Mouse (Mus musculus): ENCODE results near the gene Atp8b2.

DNA sequence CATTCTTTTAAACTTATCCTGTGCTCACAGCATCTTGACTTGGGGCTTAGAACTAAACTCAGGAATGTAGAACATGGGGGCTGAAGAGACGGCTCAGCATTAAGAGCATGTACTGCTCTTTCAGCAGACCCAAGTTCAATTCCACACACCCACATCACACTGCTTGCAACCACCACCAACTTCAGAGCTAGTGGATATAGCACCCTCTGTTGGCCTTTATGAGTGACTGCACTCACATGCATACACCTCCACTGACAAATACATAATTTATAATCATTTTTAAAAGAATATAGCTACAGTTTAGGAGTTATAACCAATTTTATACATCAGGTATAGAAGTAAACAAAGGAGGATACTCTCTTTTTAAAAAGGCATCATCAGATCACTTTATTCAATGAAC lies 36.9 kb downstream of the Atp8b2 start:
- TF ChIP-seq CTCF (IDR thresholded peaks at IDR 0.05; ENCODE audit: low read depth, low read length), result peak; percentile 17
- TF ChIP-seq EP300 (IDR thresholded peaks at IDR 0.05; ENCODE audit: insufficient read depth, low read depth, low read length), result no peak
